Mouse (Mus musculus): Measurements from ENCODE around the gene Fgfr2. TPM values are rescaled to one million over a fixed set of nuclear protein-coding genes. Genes with fewer than 3 reads are reported as not detected.

The Fgfr2 gene
- polyA plus RNA-seq, 1 experiment: 12.0 TPM

GRCm38 (mm10) chr7:132882343-132882742, 240.8 kb downstream of the Fgfr2 start:
- Histone ChIP-seq H3K4me1 (ENCODE audit: control insufficient read depth, insufficient read depth, insufficient read length, low read length) (no peaks in the 10 kb centered on the region), H3K27ac (replicated peaks; ENCODE audit: low read depth, low read length) (no peak overlapping the region), H3K4me3 (ENCODE audit: insufficient read depth, low read depth, low read length) (no peak overlapping the region)

- no peak overlapping the region for H3K27ac ChIP-seq (replicated peaks; ENCODE audit: low read depth, low read length)
- no peak overlapping the region for H3K4me3 ChIP-seq (ENCODE audit: insufficient read depth, low read depth, low read length)
- H3K4me1 ChIP-seq (ENCODE audit: control insufficient read depth, insufficient read depth, insufficient read length, low read length): no peaks in the 10 kb centered on the region
These were observed 242.9 kb downstream of the Fgfr2 start for GRCm38 (mm10) chr7:132880276-132880675.

- H3K27ac ChIP-seq (replicated peaks; ENCODE audit: low read depth, low read length): no peak overlapping the region
- no peak overlapping the region for H3K4me3 ChIP-seq (ENCODE audit: insufficient read depth, low read depth, low read length)
- H3K4me1 ChIP-seq (ENCODE audit: control insufficient read depth, insufficient read depth, insufficient read length, low read length): no peaks in the 10 kb centered on the region
These were observed 247.6 kb downstream of the Fgfr2 start for GRCm38 (mm10) chr7:132875391-132876086.

GRCm38 (mm10) chr7:132873043-132873442, 250.1 kb downstream of the Fgfr2 start:
- H3K27ac ChIP-seq (replicated peaks; ENCODE audit: low read depth, low read length): no peak overlapping the region
- no peak overlapping the region for H3K4me3 ChIP-seq (ENCODE audit: insufficient read depth, low read depth, low read length)
- no peaks in the 10 kb centered on the region for H3K4me1 ChIP-seq (ENCODE audit: control insufficient read depth, insufficient read depth, insufficient read length, low read length)

- H3K4me3 ChIP-seq (ENCODE audit: insufficient read depth, low read depth, low read length): no peak overlapping the region
- no peaks in the 10 kb centered on the region for H3K4me1 ChIP-seq (ENCODE audit: control insufficient read depth, insufficient read depth, insufficient read length, low read length)
- H3K27ac ChIP-seq (replicated peaks; ENCODE audit: low read depth, low read length): no peak overlapping the region
These were observed 256.8 kb downstream of the Fgfr2 start for GRCm38 (mm10) chr7:132866316-132866715.

- no peaks in the 10 kb centered on the region for H3K4me1 ChIP-seq (ENCODE audit: control insufficient read depth, insufficient read depth, insufficient read length, low read length)
- H3K27ac ChIP-seq (replicated peaks; ENCODE audit: low read depth, low read length): peak within 1 kb of the TSS; percentile 73
- peak within 1 kb of the TSS; percentile 95 for H3K4me3 ChIP-seq (ENCODE audit: insufficient read depth, low read depth, low read length)
These were observed 263.9 kb downstream of the Fgfr2 start, which contains the start of gene Abraxas2 for GRCm38 (mm10) chr7:132859042-132859958. Abraxas2 (plus strand) TSS chr7:132859225.

GRCm38 (mm10) chr7:132858043-132858608, 265.0 kb downstream of the Fgfr2 start:
- Histone ChIP-seq H3K27ac (replicated peaks; ENCODE audit: low read depth, low read length) (no peak overlapping the region), H3K4me1 (ENCODE audit: control insufficient read depth, insufficient read depth, insufficient read length, low read length) (no peaks in the 10 kb centered on the region)

GRCm38 (mm10) chr7:132856083-132856482, 267.1 kb downstream of the Fgfr2 start:
- no peak overlapping the region for H3K4me3 ChIP-seq (ENCODE audit: insufficient read depth, low read depth, low read length)
- H3K4me1 ChIP-seq (ENCODE audit: control insufficient read depth, insufficient read depth, insufficient read length, low read length): no peaks in the 10 kb centered on the region
- no peak overlapping the region for H3K27ac ChIP-seq (replicated peaks; ENCODE audit: low read depth, low read length)

More at GRCm38 (mm10) chr7:132858043-132858608, 265.0 kb downstream of the Fgfr2 start:
- no peak overlapping the region for H3K4me3 ChIP-seq (ENCODE audit: insufficient read depth, low read depth, low read length)

- no peak overlapping the region for H3K27ac ChIP-seq (replicated peaks; ENCODE audit: low read depth, low read length)
- no peaks in the 10 kb centered on the region for H3K4me1 ChIP-seq (ENCODE audit: control insufficient read depth, insufficient read depth, insufficient read length, low read length)
- no peak overlapping the region for H3K4me3 ChIP-seq (ENCODE audit: insufficient read depth, low read depth, low read length)
These were observed 269.2 kb downstream of the Fgfr2 start for GRCm38 (mm10) chr7:132853946-132854345.

GRCm38 (mm10) chr7:132853361-132853760, 269.8 kb downstream of the Fgfr2 start:
- Histone ChIP-seq H3K4me3 (ENCODE audit: insufficient read depth, low read depth, low read length) (no peak overlapping the region), H3K27ac (replicated peaks; ENCODE audit: low read depth, low read length) (no peak overlapping the region), H3K4me1 (ENCODE audit: control insufficient read depth, insufficient read depth, insufficient read length, low read length) (no peaks in the 10 kb centered on the region)

GRCm38 (mm10) chr7:132852173-132852844, 270.8 kb downstream of the Fgfr2 start, which contains the start of gene Eef1akmt2:
Eef1akmt2 (minus strand) TSS chr7:132852673.
- Histone ChIP-seq H3K4me1 (ENCODE audit: control insufficient read depth, insufficient read depth, insufficient read length, low read length) (no peaks in the 10 kb centered on the region), H3K27ac (replicated peaks; ENCODE audit: low read depth, low read length) (peak within 1 kb of the TSS; percentile 98), H3K4me3 (ENCODE audit: insufficient read depth, low read depth, low read length) (peak within 1 kb of the TSS; percentile 98)

GRCm38 (mm10) chr7:132843152-132843551, 280.0 kb downstream of the Fgfr2 start:
- Histone ChIP-seq H3K4me3 (ENCODE audit: insufficient read depth, low read depth, low read length) (no peak overlapping the region), H3K27ac (replicated peaks; ENCODE audit: low read depth, low read length) (no peak overlapping the region), H3K4me1 (ENCODE audit: control insufficient read depth, insufficient read depth, insufficient read length, low read length) (no peaks in the 10 kb centered on the region)

GRCm38 (mm10) chr7:132842455-132842854, 280.7 kb downstream of the Fgfr2 start:
- no peak overlapping the region for H3K27ac ChIP-seq (replicated peaks; ENCODE audit: low read depth, low read length)
- H3K4me1 ChIP-seq (ENCODE audit: control insufficient read depth, insufficient read depth, insufficient read length, low read length): no peaks in the 10 kb centered on the region
- H3K4me3 ChIP-seq (ENCODE audit: insufficient read depth, low read depth, low read length): no peak overlapping the region

GRCm38 (mm10) chr7:132841287-132841686, 281.9 kb downstream of the Fgfr2 start:
- Histone ChIP-seq H3K4me1 (ENCODE audit: control insufficient read depth, insufficient read depth, insufficient read length, low read length) (no peaks in the 10 kb centered on the region), H3K27ac (replicated peaks; ENCODE audit: low read depth, low read length) (no peak overlapping the region), H3K4me3 (ENCODE audit: insufficient read depth, low read depth, low read length) (no peak overlapping the region)

GRCm38 (mm10) chr7:132830955-132831354, 292.2 kb downstream of the Fgfr2 start:
- H3K4me3 ChIP-seq (ENCODE audit: insufficient read depth, low read depth, low read length): no peak overlapping the region
- H3K4me1 ChIP-seq (ENCODE audit: control insufficient read depth, insufficient read depth, insufficient read length, low read length): no peaks in the 10 kb centered on the region
- no peak overlapping the region for H3K27ac ChIP-seq (replicated peaks; ENCODE audit: low read depth, low read length)
